Mouse (Mus musculus) ES-Bruce4 (cell line): ENCODE measurements at regions not wholly inside any gene's neighbourhood (a gene's known extent, or its start where the extent isn't known, plus 50 kb on each side); places are given as distances from the start of the nearest gene placed in this dataset.

Source experiments
- CTCF ChIP-seq: IDR thresholded peaks from one replicate; pipeline ENCODE4 v1.8.1; 2011; ENCODE audit warnings: low read depth, low read length
- POLR2A ChIP-seq: IDR thresholded peaks from one replicate; pipeline ENCODE4 v1.8.1; 2011; ENCODE audit warnings: low read length; ENCODE audit not compliant: insufficient read depth

DNA sequence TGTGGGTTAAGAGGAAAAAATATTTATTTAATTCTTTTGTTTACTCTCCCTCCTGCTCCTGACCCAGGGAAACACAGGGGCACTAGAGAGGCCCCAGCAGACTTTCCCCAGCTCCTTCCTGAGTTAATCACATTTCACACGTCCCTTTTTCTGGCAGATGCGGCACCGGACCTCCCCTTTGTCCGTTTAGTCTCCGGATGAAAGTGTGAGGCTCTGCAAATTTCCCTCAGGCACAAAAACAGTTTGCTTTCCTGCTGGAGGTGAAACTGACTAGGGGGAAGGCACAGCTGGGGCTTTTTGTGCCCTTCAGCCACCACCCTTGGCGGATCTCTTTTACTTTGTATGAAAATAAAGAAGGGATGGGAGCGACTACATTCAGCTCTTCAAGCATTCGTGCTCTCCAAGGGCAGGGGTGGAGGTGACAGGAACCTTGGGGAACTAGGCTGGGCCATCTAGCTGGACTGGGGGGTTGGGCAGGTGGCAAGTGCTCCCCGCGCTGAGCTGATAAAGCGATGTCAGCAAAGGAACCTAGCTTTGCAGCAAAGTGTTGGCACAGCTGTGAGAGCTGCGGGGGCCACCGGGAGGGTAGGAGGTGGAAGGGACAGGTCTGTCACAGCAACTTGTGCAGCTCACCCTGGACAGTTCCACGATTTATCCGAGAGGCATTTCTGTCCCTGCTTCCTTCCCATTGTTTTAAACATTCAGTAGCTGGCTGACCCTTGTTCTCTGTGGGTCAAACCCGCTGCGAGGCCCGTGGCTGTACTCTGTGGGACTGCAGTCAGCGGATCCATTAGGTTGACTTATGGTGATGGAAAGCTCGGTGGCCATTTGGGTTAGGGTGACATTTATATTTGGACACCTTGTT is 329.6 kb downstream of the Ttll7 start:
- TF ChIP-seq CTCF: no peak
- TF ChIP-seq POLR2A: no peak
